Mouse (Mus musculus) MN1 (cell line): ENCODE results near the gene Txndc17.
A peak's percentile ranks its signal among the peaks of the same experiment; 100 is the strongest.
"Not testable (repeated sequence)": the region's sequence is repeated elsewhere in the genome, so short reads cannot be mapped to it uniquely, and the experiment has no call there.

Experiments used
- DNase-seq: peaks from one replicate; pipeline ENCODE4 v3.0.0-alpha.2; 2016; ENCODE audit warnings: low spot score

Gene Txndc17

GRCm38 (mm10) chr11:72207204-72207833, at the start of gene Txndc17, which contains the start of gene 4933427D14Rik:
Gene Txndc17 (plus strand): TSS chr11:72207547.
Gene 4933427D14Rik (minus strand): TSS chr11:72207459.
- DNase-seq, result peak; percentile 78

GRCm38 (mm10) chr11:72163198-72163597, 44.1 kb upstream of the Txndc17 start:
- no peak for DNase-seq

GRCm38 (mm10) chr11:72169871-72170270, 37.5 kb upstream of the Txndc17 start:
- DNase-seq, result no peak

GRCm38 (mm10) chr11:72171906-72172305, 35.4 kb upstream of the Txndc17 start:
- DNase-seq, result not testable (repeated sequence)

- no peak for DNase-seq
Measured at GRCm38 (mm10) chr11:72173506-72173905, 33.8 kb upstream of the Txndc17 start.

GRCm38 (mm10) chr11:72174721-72175120, 32.6 kb upstream of the Txndc17 start:
- no peak for DNase-seq

DNA sequence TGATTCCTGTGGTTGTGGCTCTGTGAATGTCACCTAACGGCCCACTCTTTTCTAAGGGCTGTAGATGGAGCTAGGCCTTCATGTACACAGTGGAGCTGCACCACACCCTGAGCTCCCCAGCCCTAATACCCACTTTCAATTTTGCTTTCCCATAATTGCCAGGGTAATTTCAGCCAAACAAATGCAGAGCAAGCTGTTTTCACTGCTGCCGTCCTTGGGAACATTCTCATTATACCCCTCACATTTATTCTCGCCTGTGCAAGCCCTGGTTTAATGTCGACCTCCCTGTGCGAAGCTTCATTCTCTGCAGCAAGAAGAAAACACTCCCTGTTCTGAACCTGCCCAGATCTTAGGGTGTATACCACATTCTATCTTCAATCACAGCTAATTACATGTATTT, 31.4 kb upstream of the Txndc17 start:
- no peak for DNase-seq

- no peak for DNase-seq
Measured at GRCm38 (mm10) chr11:72176553-72176952, 30.8 kb upstream of the Txndc17 start.

- no peak for DNase-seq
Measured at GRCm38 (mm10) chr11:72180556-72180955, 26.8 kb upstream of the Txndc17 start.

DNA sequence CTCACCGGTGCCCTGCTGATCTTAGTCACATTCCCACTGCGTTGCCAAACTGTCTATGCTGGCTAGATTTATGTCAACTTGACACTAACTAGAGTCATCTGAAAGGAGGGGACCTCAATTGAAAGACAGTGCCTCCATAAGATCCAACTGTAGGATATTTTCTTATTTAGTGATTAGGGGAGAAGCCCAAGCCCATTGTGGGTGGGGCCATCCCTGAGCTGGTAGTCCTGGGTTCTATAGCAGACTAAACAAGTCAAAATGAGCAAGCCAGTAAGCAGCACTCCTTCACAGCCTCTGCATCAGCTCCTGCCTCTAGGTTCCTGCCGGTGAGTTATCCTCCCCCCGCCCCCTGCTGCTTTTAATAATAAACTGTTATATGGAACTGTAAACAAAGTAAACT, 26.2 kb upstream of the Txndc17 start:
- no peak for DNase-seq

- no peak for DNase-seq
Measured at GRCm38 (mm10) chr11:72184252-72184651, 23.1 kb upstream of the Txndc17 start.

DNA sequence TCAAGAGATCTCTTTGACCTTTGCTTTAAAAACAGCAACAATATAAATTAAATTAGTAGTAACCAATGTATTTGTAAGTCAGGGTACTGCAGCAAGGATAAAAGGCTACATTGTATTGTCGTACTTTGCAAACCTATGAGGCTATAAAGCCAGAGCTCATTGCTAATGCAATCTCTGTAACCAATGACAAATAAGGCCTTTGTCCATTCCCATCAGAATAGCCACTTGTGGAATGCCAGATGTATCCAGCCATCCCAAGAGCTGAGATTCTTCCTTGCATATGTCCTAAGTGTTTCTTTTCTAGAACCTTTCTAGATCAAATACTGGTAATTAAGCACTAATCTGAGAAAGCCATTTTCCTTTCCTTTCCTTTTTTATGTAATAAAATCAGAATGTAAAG, 16.5 kb upstream of the Txndc17 start:
- no peak for DNase-seq

DNA sequence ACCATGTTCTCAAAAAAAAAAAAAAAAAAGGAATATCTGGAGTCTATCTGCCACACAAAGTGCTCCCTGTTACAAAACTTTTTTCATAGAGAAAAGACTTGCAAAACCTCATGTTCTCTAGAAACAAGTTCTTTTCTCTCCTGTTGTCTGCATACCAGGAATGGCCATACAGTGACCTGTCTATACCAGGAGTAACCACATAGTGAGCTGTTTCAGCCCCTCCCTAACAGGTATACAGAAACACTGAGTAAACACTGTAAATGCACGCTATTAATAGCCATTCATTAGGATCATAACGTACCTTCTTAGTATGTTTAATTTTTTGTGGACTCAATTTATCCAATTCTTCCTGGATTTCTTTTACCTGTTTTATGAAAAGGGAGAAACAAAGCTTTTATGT, 13.1 kb upstream of the Txndc17 start:
- no peak for DNase-seq

GRCm38 (mm10) chr11:72196506-72196905, 10.8 kb upstream of the Txndc17 start:
- DNase-seq, result no peak

GRCm38 (mm10) chr11:72203440-72203839, 3.9 kb upstream of the Txndc17 start:
- DNase-seq, result no peak

DNA sequence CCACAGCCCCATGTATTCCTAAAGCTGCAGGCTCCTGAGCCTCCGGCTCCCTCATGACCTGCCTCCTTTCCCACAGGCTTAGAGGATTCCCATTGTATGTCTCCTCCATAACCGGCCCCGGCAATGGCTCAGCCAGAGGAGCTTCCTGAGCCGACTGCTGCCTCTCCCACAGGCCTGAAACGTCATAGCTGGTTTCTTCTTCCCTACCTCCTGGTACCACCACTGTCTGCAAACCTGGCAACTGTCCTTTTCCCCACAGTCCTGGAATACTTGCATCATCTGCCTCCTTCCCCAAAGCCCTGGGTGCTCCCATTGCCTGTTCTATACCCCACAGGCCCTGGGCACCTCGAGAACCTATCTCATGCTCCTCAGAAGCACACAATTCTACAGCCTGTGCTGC, 2.1 kb upstream of the Txndc17 start:
- no peak for DNase-seq

DNA sequence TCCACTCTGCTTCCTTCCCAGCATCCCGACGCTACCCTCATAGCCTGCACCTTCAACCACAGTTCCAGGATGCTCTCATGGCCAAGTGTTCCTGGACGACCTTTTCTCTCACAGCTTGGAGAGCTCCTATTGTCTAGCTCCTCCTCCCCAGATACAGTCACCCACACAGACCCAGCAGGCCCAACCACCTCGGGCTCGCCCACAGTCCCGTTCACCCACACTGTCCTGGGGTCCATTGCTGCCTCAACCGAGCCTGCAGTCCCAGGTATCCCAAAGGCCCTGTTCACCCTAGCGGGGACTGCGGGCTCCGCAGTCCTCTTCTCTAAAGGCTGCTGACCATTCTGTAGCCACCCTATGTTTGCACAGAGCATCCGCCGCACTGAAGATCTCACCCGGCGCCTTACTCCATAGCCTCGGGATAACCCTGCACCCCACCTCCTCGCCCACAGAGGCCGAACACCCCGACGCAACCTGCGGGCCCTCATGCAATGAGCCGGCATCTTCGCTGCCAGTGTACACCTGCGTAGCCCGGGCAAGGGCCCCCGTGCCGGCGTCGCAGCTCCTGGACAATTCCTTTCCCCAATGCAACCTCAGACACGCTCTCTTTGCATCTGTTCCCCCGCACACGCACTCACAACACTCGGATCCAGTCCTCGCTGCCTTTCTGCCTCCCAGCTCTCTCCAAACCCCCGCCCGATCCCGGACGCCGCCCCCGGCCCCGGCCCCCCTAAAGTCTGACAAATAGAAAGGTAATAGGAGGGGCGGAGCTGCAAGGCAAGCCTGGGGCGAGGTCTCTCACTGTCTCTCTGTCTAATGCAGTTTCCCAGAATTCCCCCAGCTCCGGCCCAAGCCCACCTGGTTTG, 775 bp upstream of the Txndc17 start, which contains the start of gene Gm43951:
Gene Gm43951 (minus strand): TSS at position 500 of the 863 bp plus-strand sequence.
- peak; percentile 61 for DNase-seq

DNA sequence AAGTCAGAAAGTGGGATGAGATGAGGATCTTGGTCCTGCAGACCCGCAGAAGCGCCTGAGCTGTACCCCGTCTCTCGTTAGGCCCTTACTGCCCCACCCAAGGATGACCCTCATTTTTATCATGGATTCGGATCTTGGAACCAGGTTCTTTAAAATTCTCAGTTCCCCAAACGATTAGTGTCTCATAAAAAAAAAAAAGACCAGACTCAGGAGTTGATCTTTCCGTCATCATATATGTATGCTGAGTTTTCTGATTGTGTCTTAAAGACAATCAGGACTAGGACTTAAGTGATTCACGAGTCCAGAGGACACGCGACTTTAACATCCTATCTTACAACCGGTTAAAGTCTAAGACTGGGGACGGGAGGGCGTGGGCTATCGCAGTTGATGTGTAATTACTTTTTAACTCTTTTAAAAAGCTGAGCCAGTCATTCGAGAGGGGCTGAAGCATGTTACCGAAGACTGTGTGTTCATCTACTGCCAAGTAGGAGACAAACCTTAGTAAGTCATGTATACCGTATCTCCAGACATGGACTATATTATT, 559 bp downstream of the Txndc17 start:
- DNase-seq, result no peak

- peak; percentile 97 for DNase-seq
Measured at GRCm38 (mm10) chr11:72214591-72215409, 7.5 kb downstream of the Txndc17 start.

DNA sequence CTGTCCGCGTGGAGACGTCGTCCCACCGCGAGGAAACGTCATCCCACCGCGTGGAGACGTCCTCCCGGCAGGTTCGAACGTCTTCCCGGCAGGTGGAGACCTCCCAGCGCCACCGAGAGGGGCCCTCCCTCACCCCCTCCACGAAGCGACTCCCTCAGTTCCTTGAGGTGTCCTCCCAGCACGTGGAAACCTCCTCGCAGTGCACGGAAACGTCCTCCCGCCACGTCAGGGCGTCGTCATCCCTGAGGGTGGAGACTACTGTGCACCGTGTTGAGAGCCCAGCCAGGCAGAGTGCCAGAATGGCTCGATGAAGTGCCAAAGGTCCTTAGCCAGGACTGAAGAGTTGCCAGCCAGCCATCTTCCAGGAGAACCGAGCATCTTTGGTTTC, 8.1 kb downstream of the Txndc17 start, which contains the start of gene Med31:
Gene Med31 (minus strand): TSS at position 183 of the 388 bp plus-strand sequence.
- DNase-seq, result peak; percentile 82

DNA sequence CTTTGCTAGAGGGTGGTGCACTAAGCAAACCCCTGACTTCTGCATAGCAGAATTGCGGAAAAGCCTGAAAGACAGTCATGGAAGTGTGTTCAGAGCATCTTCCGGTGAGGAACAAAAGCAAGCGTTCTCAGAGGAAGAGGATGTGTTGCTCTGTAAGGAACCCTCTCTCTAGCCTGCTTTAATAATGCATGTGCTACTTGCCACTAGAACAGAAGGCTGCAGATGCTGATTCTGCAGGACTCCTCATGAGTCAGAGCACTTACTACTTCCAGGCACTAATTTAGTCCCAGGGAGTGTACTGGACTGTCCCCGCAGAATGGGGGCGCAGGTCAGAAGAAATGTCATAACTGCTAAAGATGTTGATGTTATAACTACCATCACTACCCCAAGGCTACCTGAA, 9.8 kb downstream of the Txndc17 start:
- DNase-seq, result no peak

GRCm38 (mm10) chr11:72221278-72221677, 13.9 kb downstream of the Txndc17 start:
- peak; percentile 59 for DNase-seq
